Mouse (Mus musculus) megakaryocyte, embryonic 14.5 days (primary cell): Measurements from ENCODE around the gene Zmynd12.

ENCODE experiments used
- FLI1 ChIP-seq: IDR thresholded peaks from 2 replicates; pipeline ENCODE4 v1.6.1; 2012; ENCODE audit warnings: low read length, inconsistent platforms, mixed read lengths
- GATA1 ChIP-seq: IDR thresholded peaks from 3 replicates; pipeline ENCODE4 v1.6.1; 2012; ENCODE audit warnings: mixed read lengths, low read length, inconsistent platforms, borderline replicate concordance

DNA sequence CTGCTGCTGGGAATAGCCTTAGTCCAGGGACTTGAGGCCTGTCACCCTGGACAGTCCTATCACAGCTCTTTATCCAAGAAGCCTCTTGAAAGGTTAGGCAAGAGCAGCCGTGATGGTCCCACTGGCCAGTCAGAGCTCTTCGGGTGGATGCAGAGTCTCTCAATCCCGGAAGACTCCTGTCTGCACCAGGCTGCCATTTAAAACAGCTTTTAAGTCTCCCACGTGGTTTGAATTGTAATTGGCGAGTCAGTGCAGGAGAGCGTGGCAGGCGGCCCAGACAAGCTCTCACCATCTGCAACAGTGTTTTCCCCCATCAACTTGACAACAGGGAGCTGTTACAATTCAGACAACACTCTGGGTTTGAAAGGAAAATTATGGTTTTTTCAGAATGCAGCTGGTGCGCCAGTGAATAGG, 38.1 kb downstream of the Zmynd12 start:
- TF ChIP-seq FLI1 (no peak), GATA1 (no peak)
